Mouse (Mus musculus) cerebellum, adult 11-12 months (tissue): ENCODE data around the gene Serinc2.
"Not testable (repeated sequence)": the region's sequence is repeated elsewhere in the genome, so short reads cannot be mapped to it uniquely, and the experiment has no call there.

Experiments
- DNase-seq: peaks from one replicate; pipeline ENCODE4 v3.0.0; 2022

Serinc2 gene

DNA sequence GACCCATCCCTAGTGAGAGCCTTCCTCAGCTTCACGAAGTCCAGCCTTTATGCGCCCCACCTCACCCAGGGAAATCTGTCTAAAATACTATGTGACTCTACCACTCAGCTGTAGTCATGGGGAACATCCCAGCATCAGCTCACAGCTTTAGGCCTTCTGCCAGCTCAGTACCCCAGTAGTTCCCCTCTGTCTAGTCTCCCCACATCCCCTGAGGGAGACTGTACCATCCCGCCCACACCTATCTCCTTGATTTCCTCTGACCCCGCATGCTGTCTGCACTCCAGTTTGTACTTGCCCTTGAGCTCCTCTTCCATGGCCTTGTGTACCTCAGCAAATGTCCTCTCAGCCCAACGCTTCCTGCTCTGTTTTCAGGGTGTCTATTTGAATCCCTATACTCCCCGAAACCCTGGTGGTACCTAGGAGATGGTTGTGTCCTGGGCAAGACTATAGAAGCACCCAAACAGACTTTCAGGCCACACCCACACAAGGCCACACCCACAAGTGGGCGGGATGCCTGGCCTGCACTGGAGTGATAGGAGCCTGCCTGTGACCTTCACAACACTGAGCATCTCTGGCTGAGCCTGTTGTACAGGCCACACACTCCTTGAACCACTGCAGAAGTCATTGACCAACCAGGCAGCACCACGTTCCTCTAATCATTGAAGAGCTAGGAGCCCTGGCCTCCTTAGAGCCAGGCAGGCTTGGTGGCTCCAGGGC lies 26.4 kb downstream of the Serinc2 start:
- DNase-seq, result no peak

DNA sequence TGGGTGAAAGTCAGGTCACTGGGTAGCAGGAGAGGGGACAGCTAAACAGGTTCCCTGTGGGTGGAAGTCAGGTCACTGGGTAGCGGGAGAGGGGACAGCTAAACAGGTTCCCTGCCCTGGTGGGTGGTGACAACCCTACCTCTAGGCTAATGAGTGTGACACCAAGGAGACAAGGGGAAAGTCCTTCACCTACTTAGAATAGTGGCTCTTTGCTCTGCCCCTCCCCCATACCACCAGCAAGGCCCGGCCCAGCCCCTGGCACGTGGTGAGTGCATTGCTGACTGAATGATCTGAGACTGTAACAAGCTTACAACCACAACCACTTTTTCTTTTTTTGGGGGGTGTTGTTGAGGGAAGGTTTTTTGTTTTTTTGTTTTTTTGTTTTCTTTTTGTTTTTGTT lies 27.2 kb downstream of the Serinc2 start:
- DNase-seq, result no peak

DNA sequence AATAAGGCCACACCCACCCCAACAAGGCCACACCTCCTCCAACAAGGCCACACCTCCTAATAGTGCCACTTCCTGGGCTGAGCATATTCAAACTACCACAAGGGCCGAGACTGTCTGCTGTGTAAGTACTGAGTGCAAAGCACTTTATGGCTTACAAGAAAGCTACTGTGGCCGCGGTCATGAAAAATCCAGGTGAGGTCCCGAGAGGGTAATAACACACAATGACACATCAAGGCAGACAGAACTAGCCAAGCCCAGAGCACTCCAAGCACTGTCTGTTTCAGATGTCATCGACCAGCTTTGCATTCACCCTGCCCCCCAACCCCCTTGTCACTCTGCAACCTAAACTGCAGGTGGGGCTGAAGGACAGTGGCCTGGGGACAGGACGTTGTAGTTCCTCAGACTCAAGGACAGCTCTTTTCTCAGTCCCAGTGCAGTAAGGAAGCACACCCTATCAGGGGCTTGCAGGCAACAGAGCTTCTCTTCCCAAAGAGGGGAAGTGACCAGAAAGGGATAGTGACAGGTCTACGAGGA lies 27.8 kb downstream of the Serinc2 start:
- DNase-seq, result no peak

DNA sequence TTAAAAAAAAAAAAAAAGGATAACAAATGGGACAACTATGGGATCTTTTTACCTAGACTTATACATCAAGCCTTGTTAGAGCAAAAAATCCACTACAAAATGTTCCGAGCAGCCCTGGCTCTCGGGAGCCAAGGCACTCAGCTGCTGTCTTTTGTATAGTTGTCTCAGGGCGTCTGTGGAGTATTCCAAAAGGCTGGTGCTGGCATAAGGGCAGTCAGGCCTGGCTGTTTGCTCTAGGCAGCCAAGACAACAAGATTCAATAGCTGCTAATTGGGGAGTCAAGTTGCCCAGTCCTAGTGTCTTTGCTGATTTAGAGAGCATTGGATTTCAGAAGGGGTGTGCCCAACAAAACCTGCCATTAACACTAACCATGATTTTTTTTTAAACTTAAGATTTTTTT lies 30.4 kb downstream of the Serinc2 start:
- no peak for DNase-seq

DNA sequence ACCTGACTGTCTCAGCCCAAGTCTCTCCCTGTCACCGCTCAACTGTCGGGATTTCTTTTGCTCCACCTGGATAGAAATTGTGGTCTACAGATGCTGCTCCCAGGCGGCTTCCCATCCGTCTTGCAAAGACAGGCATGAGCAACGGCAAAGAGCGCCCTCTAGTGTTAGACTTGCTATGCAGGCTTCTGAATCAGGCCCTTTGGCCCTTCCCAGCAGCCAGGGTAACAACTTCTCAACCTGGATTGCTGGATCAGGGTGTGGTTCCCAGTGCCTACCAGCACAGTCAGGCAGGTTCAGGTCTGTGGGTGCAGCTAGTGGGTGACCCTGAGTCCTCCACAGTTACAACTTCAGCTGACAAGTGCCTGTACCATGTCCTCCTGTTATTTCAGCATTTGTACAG lies 32.9 kb downstream of the Serinc2 start:
- DNase-seq, result peak; percentile 54

DNA sequence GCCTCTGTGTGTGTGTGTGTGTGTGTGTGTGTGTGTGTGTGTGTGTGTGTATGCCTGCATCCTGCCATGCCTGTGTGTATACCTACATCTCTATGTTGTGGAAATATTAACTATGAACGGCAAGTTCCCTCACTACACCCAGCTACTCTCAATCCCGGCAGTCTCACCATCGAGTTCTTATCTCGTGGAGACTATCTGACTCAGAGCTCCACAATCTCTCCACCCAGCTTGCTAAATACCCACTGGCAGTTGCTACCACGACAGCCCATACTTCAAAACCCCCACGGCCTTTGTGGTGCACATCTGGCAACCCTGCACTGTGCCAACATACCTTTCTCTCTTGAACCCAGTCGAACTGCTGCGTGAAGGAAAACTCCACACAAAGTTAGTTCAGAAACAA lies 34.3 kb downstream of the Serinc2 start:
- DNase-seq, result no peak

DNA sequence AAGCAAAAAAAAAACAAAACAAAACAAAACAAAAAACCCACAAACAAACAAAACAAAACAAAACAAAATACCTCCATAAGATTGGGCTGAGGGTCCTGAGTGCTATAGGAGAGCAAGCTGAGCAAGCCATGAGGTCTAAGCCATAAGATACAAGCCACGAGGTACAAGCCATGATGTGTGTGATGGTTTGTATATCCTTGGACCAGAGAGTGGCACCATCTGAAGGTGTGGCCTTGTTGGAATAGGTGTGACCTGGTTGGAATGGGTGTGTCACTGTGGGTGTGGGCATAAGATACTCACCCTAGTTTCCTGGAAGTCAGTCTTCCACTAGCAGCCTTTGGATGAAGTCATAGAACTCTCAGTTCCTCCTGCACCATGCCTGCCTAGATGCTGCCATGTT lies 35.4 kb downstream of the Serinc2 start:
- not testable (repeated sequence) for DNase-seq

DNA sequence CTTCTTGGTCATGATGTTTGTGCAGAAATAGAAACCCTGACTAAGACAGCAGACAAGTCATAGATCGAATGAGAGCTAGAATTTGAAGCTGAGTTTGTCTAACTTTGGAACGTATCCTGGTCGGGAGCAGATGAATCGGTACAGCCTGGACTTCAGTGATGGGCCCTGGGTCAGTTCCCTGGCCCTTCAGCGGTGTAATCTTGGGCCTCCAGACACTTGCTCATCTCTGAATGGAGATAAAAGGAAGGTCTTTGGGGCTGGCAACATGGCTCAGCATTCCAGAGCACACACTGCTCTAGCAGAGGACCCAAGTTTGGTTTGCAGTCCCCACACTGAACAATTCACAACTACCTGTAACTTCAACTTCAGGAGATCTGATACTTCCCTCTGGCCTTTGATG lies 36.0 kb downstream of the Serinc2 start:
- DNase-seq, result no peak

DNA sequence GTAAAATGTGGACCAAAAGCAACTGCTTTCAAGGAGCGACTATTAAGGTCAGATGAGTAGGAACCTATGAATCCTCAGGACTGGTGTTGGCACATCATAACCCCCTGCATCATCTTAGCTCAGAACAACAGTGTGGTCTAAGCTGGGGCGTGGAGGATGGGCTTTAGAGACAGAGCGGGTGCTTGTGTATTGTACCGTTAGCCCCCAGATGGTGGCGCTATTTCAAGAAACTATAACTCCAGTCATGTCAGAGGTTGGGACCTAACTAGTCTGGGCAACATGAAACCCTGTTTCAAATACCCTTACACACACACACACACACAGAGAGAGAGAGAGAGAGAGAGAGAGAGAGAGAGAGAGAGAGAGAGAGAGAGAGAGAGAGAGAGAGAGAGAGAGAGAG lies 38.3 kb downstream of the Serinc2 start:
- no peak for DNase-seq

DNA sequence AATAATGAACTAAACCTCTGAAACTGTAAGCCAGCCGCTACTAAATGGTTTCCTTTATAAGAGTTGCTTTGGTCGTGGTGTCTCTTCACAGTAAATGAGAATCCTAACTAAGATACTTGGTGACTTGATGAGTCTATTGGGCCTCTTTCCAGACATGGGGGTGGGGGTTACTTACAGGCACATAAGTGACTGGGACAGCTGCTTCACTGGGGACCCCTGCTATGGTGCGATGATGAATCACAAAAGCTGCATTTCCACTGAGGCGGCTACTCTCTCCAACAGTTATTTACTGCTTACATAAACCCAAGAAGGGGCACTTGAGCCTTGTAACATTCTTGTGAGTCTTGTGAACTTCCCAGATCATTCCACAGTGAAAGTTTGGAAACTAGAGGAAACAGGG lies 41.4 kb downstream of the Serinc2 start:
- DNase-seq, result no peak

DNA sequence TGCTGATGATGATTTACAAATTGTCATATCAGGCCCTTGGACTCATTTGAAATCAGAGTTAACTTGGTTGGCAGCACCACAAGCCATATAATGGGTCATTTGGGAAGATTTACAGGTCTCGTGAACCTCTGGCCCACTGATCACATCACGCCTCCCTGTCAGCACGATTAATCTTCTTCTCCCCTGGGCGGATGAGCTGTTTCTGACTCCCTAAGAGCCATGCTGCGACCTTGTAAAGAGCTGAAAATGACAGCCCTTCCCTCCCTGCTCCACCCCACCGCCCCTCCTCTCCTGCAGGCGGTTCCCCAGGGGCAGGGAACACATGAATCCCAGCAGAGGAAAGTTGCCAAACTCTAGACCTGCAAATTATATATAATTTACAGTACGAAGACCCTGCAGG lies 42.6 kb downstream of the Serinc2 start:
- no peak for DNase-seq

DNA sequence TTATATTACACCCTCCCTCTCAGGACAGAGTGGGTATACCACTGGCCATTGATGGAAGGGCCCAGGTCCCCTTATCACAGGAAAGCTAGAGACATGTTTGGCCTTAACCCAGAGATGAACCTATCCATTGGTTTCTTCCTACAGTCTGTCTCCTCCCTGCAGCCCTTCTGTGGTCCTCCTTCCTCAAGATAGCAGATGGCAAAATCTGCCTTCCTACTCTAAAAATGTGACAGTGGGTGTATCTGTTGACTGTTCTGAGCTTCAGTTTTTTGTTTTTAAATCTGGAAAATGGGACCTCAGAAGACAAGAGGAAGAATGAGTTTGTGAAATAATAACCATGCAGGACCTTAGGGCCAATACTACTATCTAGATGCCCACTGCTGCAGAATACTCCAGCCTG lies 54.9 kb downstream of the Serinc2 start:
- DNase-seq, result no peak

DNA sequence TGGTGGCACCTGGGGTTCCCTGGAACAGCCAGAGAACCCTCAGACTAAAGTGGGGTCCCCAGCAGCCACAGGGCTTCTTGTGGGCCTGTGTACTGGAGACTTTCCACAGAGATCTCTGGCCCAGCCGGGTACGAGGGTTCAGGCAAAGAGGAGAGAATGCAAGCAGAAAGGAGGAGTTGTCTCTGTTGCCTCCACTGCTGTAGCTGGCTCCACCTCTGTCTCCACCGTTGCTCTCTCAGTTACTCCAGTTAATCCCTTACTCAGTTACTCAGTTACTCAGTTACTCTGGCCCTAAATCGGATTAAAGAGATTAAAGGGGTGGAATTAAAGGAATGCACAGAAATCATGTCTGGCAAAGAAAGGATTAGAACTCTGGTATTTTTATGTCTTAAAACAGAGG lies 56.8 kb downstream of the Serinc2 start, which contains the start of gene Gm853:
TSS of gene Gm853 (minus strand) at position 223 of the 400 bp plus-strand sequence.
- DNase-seq, result no peak

DNA sequence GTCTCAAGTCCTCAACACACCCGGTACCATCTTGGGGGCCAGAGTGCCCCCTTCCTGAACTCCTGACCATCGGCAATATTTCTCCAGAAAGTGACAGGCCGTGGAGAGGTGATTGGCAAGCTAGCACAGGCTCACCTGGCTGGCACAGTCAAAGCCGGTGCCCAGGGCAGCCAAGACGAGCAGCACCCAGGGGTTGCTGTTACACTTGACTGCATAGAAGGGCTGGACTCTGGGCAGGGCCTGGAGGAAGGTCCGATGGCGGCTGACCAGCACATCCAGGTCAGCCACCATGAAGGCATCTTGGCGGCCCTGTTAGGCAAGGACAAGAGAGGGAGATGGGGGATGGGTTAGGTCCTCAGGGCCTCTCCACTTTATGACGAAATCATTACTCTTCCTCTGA lies 58.8 kb downstream of the Serinc2 start:
- no peak for DNase-seq

DNA sequence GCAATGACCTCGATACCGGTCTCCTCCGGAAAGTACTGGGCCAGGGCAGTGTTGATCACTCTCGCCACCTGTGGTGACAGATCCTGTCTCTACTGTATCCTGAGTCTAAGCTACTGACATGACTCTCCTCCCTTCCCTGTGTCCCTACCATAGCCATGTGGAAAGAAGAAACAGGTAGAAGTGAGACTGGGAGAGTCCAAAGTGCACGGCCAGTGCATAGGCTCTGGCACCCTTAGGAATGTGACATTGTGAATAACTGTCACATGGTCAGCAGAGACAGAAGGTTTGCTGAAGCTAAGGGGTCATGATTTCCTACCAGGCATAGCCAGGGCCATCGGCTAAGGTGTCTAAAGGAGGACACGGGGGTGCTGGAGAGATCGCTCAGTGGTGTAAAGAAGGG lies 63.6 kb downstream of the Serinc2 start:
- DNase-seq, result no peak

DNA sequence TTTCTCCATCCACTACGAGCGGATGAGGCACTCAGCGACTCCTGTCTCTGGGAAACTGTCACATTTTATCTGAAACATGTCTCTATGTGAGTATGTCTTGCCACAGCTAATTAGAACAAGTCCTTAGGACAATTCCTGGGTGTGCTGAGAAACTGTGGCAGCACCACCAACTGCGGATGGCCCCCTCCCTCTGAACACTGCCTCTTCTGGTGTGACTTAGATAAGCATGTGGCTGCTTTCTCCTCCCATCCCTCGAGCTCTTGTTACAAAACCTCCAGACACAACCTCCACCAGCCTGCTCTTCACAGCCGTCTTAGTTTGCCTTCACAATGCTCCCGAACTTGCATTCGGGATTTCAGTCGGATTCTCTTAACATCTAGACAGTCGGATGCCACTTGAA lies 65.1 kb downstream of the Serinc2 start:
- no peak for DNase-seq

DNA sequence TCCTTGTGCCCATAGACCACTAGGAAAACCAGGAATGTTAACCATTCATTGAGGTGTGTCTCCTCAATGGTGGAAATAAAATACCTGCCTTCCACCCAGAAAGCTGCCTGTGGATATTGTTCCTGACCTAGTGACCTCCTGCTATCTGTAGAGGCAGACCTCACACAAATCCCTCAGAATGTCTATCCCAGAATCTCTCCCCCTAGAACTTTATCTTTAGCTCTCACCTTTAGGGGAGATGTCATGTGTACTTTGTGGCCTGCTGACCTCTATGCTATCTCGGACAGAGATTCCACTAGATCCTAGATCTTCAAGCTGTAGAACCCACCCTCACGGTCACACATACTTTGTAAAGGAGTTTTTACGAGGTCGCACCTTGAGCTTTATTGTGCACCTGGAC lies 65.8 kb downstream of the Serinc2 start:
- no peak for DNase-seq

DNA sequence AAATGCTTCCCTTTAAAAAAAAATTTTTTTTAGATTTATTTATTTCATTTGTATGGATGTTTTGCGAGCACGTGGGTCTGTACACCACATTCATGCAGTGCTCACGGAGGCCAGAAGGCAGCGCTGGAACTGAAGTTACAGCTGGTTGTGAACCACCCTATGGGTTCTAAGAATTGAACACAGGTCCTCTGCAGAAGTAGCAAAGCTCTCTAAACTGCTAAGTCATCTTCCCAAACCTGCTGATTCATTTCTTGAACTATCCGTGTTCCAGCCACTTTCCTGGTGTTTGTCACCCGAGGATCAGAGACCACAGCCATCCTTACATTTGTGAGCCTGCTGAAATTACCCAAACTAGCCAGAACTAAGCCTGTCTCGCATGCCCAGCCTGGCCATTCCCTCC lies 66.6 kb downstream of the Serinc2 start:
- no peak for DNase-seq

DNA sequence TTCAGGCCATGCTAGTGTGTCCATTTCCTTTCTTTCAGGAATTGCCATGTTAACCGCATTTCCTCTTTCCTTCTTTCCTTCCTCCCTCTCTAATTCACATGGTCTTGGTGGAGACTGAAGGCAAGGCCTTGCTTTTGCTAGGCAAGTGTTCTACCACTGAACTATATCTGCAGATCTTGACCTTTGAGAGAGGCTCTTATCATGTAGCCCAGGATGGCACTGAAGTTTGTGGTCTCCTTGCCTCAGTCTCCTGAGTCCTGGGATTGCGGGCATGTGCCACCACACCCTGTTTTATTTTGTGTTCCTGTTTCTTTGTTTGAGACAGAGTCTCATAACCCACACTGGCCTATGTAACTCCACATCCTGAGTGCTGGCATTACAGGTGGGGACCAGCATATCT lies 67.1 kb downstream of the Serinc2 start:
- DNase-seq, result no peak
